Mouse (Mus musculus) intestine, embryonic 16.5 days (tissue): ENCODE results near the gene Mlxipl. TPM values are rescaled to one million over a fixed set of nuclear protein-coding genes. Genes with fewer than 3 reads are reported as not detected.
A peak's percentile ranks its signal among the peaks of the same experiment; 100 is the strongest.

Experiments
- ATAC-seq: fragments of 200-750 bp; cut with Nextera tagmentation; 2 replicates; pipeline ENCODE4 v1.8.0; 2017; ENCODE audit warnings: moderate TSS enrichment, moderate library complexity
- H3K27ac ChIP-seq: fragments of 300-500 bp; sonication (generic); 2 replicates; pipeline ENCODE4 v1.5.1; 2014; ENCODE audit warnings: mild to moderate bottlenecking, low read length
- H3K27me3 ChIP-seq: fragments of 300-500 bp; sonication (generic); replicated peaks from 2 replicates; pipeline ENCODE4 v1.6.1; 2014; ENCODE audit warnings: low read length, control low read depth, mixed read lengths; ENCODE audit not compliant: control insufficient read depth, insufficient read depth
- H3K36me3 ChIP-seq: fragments of 300-500 bp; sonication (generic); 2 replicates; pipeline ENCODE4 v1.6.1; 2014; ENCODE audit warnings: low read length, control low read depth; ENCODE audit not compliant: control insufficient read depth, insufficient read depth
- H3K4me1 ChIP-seq: fragments of 300-500 bp; sonication (generic); 2 replicates; pipeline ENCODE4 v1.6.1; 2014; ENCODE audit warnings: low read length, control low read depth, mixed read lengths; ENCODE audit not compliant: control insufficient read depth, insufficient read depth
- H3K4me2 ChIP-seq: fragments of 300-500 bp; sonication (generic); 2 replicates; pipeline ENCODE4 v1.6.1; 2014; ENCODE audit warnings: low read depth, low read length, control low read depth
- H3K4me3 ChIP-seq: fragments of 300-500 bp; sonication (generic); 2 replicates; pipeline ENCODE4 v1.5.1; 2014; ENCODE audit warnings: mild to moderate bottlenecking, low read length
- H3K9ac ChIP-seq: fragments of 300-500 bp; sonication (generic); 2 replicates; pipeline ENCODE4 v1.6.1; 2014; ENCODE audit warnings: low read depth, low read length
- H3K9me3 ChIP-seq: fragments of 300-500 bp; sonication (generic); 2 replicates; pipeline ENCODE4 v1.6.1; 2016; ENCODE audit warnings: low read length, control low read depth; ENCODE audit not compliant: control insufficient read depth
- WGBS: fragments of 180-500 bp; shearing (Covaris S2); extraction: QIAGEN DNeasy Blood & Tissue Kit; methylation state at CpG from one replicate; pipeline ENCODE4 v1.1.7; 2014; 5-methylcytosine and 5-hydroxymethylcytosine counted together
- polyA plus RNA-seq: library from polyadenylated mRNA; unstranded; fragments of >200 nt; fragmentation: Nextera tagmentation; extraction: Ambion mirVana; gene quantifications from 2 replicates; pipeline ENCODE4 v1.2.1, GENCODE M21; 2015

Mlxipl gene
- polyA plus RNA-seq, 1 experiment from 2014 or later = 9.5 TPM

DNA sequence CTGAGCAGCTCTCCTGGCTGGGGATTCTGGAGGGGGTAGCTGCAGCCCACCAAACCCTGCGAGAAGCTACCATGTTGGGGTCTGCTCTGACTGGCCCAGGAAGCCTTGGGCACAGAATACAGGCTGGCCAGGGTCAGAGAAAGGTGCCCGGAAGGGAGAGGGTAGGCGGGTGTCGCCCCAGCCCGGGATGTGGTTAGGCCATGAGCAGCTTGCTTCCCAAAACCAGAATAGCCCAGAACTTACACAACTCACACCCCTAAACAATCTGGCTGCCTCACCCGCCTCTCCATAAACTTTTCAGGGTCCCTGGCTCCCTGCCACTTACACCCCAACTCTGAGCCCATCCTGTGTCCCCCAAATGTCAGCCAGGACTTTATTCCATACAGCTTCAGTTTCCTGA lies 38.0 kb downstream of the Mlxipl start:
- Histone ChIP-seq H3K27ac (no peak overlapping the region), H3K4me1 (no peaks in the 10 kb centered on the region), H3K9ac (no peak overlapping the region), H3K4me2 (no peak overlapping the region), H3K9me3 (no peaks in the 10 kb centered on the region), H3K4me3 (no peak overlapping the region), H3K36me3 (no peaks in the 10 kb centered on the region), H3K27me3 (peaks cover 6% of the 10 kb centered on the region; the same call in 1 of the 2 replicates)
- WGBS = 71% methylated on average over 6 of the region's 6 CpGs
- ATAC-seq = no peak

DNA sequence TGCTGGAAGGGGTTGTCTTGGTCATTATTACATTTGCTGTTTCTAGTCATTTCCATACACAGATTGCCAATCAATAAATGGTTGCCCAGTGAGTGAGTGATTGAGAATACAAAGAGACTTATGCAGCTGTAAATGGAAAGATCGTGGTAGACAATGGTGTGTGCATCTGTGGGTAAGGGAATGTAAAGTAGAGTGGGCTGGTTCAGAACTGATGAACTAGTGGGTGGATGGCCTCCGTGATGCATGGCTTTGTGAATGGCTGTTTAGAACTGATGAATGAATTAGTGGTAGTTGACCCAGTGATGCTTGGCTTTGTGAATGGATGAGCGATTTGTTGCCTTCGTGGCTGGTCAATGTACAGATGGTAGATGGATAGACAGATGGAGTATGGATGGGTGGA lies 40.1 kb downstream of the Mlxipl start:
- Histone ChIP-seq H3K4me3 (no peak overlapping the region), H3K4me2 (no peak overlapping the region), H3K27ac (no peak overlapping the region), H3K9me3 (no peaks in the 10 kb centered on the region), H3K27me3 (peaks cover 17% of the 10 kb centered on the region), H3K36me3 (no peaks in the 10 kb centered on the region), H3K9ac (no peak overlapping the region), H3K4me1 (0 out of 2 replicates have a peak, but pooled peaks cover 6% of the 10 kb centered on the region)
- ATAC-seq = no peak
- 85% methylated on average over 4 of the region's 4 CpGs for whole genome bisulfite sequencing

DNA sequence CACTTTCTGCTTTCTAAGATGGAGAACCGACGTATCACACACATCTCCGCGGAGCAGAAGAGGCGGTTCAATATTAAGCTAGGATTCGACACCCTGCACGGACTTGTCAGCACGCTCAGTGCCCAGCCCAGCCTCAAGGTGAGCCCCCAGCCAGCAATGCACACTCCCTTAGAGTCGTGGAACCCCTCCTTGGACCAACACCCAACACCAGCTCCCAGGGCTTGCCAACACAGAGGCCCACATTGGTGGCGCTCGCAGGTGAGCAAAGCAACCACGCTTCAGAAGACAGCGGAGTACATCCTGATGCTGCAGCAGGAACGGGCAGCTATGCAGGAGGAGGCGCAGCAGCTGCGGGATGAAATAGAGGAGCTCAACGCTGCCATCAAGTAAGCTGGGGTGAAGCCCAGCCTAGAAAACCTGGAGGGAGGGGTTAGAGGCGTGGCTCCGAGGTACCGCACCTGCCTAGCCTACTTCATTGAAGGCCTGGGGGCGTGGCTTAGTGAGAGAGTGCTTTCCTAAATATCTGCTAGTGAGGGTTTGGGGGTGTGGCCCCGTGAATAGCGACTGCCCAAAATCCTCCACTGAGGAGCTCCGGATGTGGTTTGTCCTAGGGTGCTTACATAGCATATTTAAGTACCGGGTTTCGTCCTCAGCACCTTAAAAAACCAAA lies 44.2 kb downstream of the Mlxipl start:
- Histone ChIP-seq H3K9me3 (no peaks in the 10 kb centered on the region), H3K36me3 (no peaks in the 10 kb centered on the region), H3K4me2 (peak overlapping the region; percentile 48), H3K4me1 (0 out of 2 replicates have a peak, but pooled peaks cover 6% of the 10 kb centered on the region), H3K9ac (no peak overlapping the region), H3K27ac (no peak overlapping the region), H3K4me3 (peak overlapping the region; percentile 25), H3K27me3 (peaks cover 21% of the 10 kb centered on the region)
- ATAC-seq = peak; percentile 62
- WGBS = 8% methylated on average over 26 of the region's 26 CpGs

DNA sequence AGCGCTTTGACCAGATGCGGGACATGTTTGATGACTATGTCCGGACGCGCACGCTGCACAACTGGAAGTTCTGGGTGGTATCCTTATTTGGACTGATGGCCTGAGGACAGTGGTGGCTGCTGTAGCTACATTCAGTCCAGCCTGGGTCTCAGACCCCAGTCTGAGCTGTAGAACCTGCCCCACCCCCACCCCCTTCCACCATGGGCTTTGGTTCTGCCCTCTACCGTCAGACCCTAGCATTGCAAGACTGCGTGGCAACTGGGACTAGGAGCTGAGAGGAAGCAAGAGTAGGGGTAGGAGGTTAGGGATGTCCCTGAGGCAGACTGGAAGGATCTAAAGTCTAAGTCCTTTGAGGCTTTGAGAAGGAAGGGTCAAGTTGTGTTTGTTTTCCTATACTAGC lies 44.8 kb downstream of the Mlxipl start:
- Histone ChIP-seq H3K9ac (no peak overlapping the region), H3K4me2 (peak overlapping the region; percentile 48), H3K27me3 (peaks cover 21% of the 10 kb centered on the region), H3K4me3 (peak overlapping the region; percentile 25), H3K27ac (no peak overlapping the region), H3K4me1 (0 out of 2 replicates have a peak, but pooled peaks cover 6% of the 10 kb centered on the region), H3K9me3 (no peaks in the 10 kb centered on the region), H3K36me3 (no peaks in the 10 kb centered on the region)
- WGBS = 9% methylated on average over 8 of the region's 8 CpGs
- ATAC-seq = no peak

DNA sequence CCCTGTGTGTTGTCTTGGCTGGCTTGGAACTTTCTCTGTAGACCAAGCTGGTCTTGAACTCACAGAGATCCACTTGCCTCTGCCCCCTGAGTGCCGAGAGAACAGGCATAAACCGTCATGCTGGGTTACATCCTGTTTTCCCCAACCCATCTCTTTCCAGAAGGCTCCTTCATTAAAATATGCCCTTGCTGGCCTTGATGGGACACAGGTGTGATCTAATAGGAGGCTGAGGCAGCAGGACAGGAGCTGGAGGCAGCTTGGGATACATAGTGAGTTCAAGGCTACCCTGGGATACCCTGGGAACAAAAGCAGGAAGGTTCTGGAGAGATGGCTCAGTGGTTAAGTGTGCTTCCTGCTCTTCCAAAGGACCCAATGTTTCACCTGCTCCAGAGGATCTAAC lies 50.2 kb downstream of the Mlxipl start:
- ATAC-seq = no peak
- Histone ChIP-seq H3K4me3 (no peak overlapping the region), H3K9me3 (no peaks in the 10 kb centered on the region), H3K27ac (no peak overlapping the region), H3K27me3 (0 out of 2 replicates have a peak, but pooled peaks cover 2% of the 10 kb centered on the region), H3K36me3 (no peaks in the 10 kb centered on the region), H3K9ac (no peak overlapping the region), H3K4me2 (no peak overlapping the region), H3K4me1 (no peaks in the 10 kb centered on the region)
- WGBS = 67% methylated on average over 2 of the region's 2 CpGs

DNA sequence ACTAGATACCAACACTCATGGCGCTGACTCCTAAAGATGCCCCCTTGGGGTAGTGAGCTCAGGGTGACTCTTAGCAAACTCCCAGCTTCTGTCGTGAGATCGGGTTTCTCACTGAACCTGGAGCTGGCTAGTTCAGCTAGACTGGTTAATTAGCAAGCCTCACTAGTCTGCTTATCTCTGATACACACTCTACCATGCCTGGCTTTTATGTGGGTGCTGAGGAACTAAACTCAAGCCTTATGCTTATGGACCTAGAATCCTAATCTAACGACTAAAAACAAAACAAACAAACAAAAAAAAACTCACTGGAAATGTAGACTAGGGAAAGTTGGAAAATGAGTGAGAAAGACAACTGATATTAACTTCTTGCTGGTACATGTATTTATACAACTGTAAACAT lies 54.8 kb downstream of the Mlxipl start:
- no peaks in the 10 kb centered on the region for H3K9me3 ChIP-seq
- 53% methylated on average over 4 of the region's 4 CpGs for WGBS

DNA sequence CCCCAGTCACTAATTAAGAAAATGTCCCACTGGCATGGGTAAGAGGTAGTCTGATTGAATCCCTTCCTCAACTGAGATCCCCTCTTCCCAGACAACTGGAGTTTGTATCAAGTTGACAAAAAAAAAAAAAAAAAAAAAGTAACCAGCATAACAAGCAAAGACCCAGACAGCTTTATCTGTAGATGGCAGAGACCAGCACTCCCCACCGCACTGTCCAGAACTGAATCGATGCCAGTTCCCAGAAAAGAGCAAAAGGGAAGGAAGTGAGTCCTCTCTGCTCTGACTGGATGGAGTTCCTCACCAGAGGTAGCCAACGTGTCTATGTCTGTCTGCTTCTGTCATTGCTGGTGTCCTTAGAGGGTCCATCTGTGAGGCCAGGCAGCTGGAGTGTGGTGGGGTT lies 55.8 kb downstream of the Mlxipl start:
- Histone ChIP-seq H3K27ac (no peak overlapping the region), H3K9ac (no peak overlapping the region), H3K4me1 (no peaks in the 10 kb centered on the region; the same call in 1 of the 2 replicates), H3K9me3 (no peaks in the 10 kb centered on the region), H3K4me3 (no peak overlapping the region), H3K4me2 (no peak overlapping the region), H3K27me3 (no peaks in the 10 kb centered on the region), H3K36me3 (no peaks in the 10 kb centered on the region)
- 74% methylated on average over 3 of the region's 3 CpGs for WGBS
- no peak for ATAC-seq

More for the DNA sequence above, 54.8 kb downstream of the Mlxipl start:
- H3K27me3 ChIP-seq = no peaks in the 10 kb centered on the region
- no peak overlapping the region for H3K27ac ChIP-seq
- no peak overlapping the region for H3K4me3 ChIP-seq
- H3K36me3 ChIP-seq = no peaks in the 10 kb centered on the region
- no peaks in the 10 kb centered on the region for H3K4me1 ChIP-seq
- no peak overlapping the region for H3K4me2 ChIP-seq
- H3K9ac ChIP-seq = no peak overlapping the region
- no peak for ATAC-seq

DNA sequence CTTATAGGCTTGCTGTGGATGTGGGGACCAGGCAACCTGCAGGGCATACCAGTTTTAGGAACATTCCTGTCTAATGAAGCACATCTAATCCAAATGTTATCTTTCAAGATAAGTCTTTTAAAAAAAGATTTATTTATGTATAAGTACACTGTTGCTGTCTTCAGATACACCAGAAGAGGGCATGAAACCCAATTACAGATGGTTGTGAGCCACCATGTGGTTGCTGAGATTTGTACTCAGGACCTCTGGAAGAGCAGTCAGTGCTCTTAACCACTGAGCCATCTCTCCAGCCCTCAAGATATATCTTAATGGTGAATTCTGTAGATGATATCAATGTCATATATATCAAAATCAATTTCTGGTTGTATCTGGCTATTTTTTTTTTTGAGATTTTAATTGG lies 56.3 kb downstream of the Mlxipl start:
- no peaks in the 10 kb centered on the region for H3K9me3 ChIP-seq
- H3K4me1 ChIP-seq = peaks cover 2% of the 10 kb centered on the region
- no peak overlapping the region for H3K4me2 ChIP-seq
- no peaks in the 10 kb centered on the region for H3K36me3 ChIP-seq
- no peak overlapping the region for H3K27ac ChIP-seq
- no peak overlapping the region for H3K9ac ChIP-seq
- H3K4me3 ChIP-seq = no peak overlapping the region
- H3K27me3 ChIP-seq = no peaks in the 10 kb centered on the region
- ATAC-seq = no peak

DNA sequence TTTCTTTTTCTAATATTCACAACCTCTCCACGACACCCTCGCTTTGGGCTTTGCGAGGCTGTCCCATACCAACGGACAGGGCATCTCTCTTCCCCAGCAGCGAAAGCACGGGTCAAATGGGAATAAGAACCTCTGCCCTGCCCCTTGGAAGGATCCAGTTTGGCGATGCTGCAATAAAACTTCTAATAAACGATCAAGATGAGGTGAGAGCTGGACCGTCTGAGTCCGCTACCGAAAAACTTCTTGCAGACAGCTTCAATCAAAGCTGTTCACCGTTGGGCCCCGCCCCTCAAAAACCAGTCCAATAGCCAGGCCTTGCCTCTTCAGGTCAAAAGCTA lies 59.0 kb downstream of the Mlxipl start:
- H3K4me2 ChIP-seq = peak overlapping the region; percentile 56
- peaks cover 3% of the 10 kb centered on the region for H3K4me1 ChIP-seq
- no peaks in the 10 kb centered on the region for H3K27me3 ChIP-seq
- no peaks in the 10 kb centered on the region for H3K36me3 ChIP-seq
- H3K9ac ChIP-seq = peak overlapping the region; percentile 80
- under 1% methylated on average over 13 of the region's 13 CpGs for WGBS
- no peaks in the 10 kb centered on the region for H3K9me3 ChIP-seq
- peak overlapping the region; percentile 68 for H3K4me3 ChIP-seq
- H3K27ac ChIP-seq = peak overlapping the region; percentile 98; the same call in 1 of the 2 replicates
- no peak for ATAC-seq
